Mouse (Mus musculus): ENCODE measurements at regions not wholly inside any gene's neighbourhood (a gene's known extent, or its start where the extent isn't known, plus 50 kb on each side); places are given as distances from the start of the nearest gene placed in this dataset.

- peak; percentile 87 for DNase-seq (ENCODE audit: low read depth, low spot score)
These were observed 59.8 kb upstream of the Speer4c start for GRCm38 (mm10) chr5:15773839-15774238.

GRCm38 (mm10) chr5:15774567-15774966, 60.5 kb upstream of the Speer4c start:
- DNase-seq (ENCODE audit: low read depth, low spot score): peak; percentile 90

GRCm38 (mm10) chr5:15776106-15776505, 62.0 kb upstream of the Speer4c start:
- DNase-seq (ENCODE audit: low read depth, low spot score): no peak

- peak; percentile 4 for DNase-seq (ENCODE audit: low read depth, low spot score)
These were observed 89.5 kb upstream of the Speer4c start for GRCm38 (mm10) chr5:15803583-15803982.

- no peak for DNase-seq (ENCODE audit: low read depth, low spot score)
These were observed 102.8 kb upstream of the Speer4c start for GRCm38 (mm10) chr5:15816864-15817263.

GRCm38 (mm10) chr5:15817366-15817765, 103.3 kb upstream of the Speer4c start:
- DNase-seq (ENCODE audit: low read depth, low spot score): no peak

- DNase-seq (ENCODE audit: low read depth, low spot score): no peak
These were observed 108.9 kb upstream of the Speer4c start for GRCm38 (mm10) chr5:15822989-15823388.

- DNase-seq (ENCODE audit: low read depth, low spot score): no peak
These were observed 103.0 kb upstream of the Cacna2d1 start for GRCm38 (mm10) chr5:15831527-15831926.

GRCm38 (mm10) chr5:15832338-15832737, 102.2 kb upstream of the Cacna2d1 start:
- DNase-seq (ENCODE audit: low read depth, low spot score): no peak

GRCm38 (mm10) chr5:15838108-15838972, 96.2 kb upstream of the Cacna2d1 start:
- peak; percentile 84 for DNase-seq (ENCODE audit: low read depth, low spot score)

GRCm38 (mm10) chr5:15846790-15847189, 87.7 kb upstream of the Cacna2d1 start:
- DNase-seq (ENCODE audit: low read depth, low spot score): no peak

- DNase-seq (ENCODE audit: low read depth, low spot score): no peak
These were observed 85.0 kb upstream of the Cacna2d1 start for GRCm38 (mm10) chr5:15849520-15849919.

- DNase-seq (ENCODE audit: low read depth, low spot score): no peak
These were observed 84.2 kb upstream of the Cacna2d1 start for GRCm38 (mm10) chr5:15850126-15850801.

GRCm38 (mm10) chr5:15854752-15855151, 79.7 kb upstream of the Cacna2d1 start:
- no peak for DNase-seq (ENCODE audit: low read depth, low spot score)

- no peak for DNase-seq (ENCODE audit: low read depth, low spot score)
These were observed 77.5 kb upstream of the Cacna2d1 start for GRCm38 (mm10) chr5:15857034-15857433.

GRCm38 (mm10) chr5:15874065-15874464, 60.4 kb upstream of the Cacna2d1 start:
- DNase-seq (ENCODE audit: low read depth, low spot score): no peak

GRCm38 (mm10) chr5:15883004-15883403, 51.5 kb upstream of the Cacna2d1 start:
- no peak for DNase-seq (ENCODE audit: low read depth, low spot score)

All from R1 (cell line).